Mouse (Mus musculus): ENCODE results near the gene Ifnab.

- TF ChIP-seq POLR2A (IDR thresholded peaks at IDR 0.05; ENCODE audit: borderline replicate concordance, low read depth, low read length) (no peak), CTCF (IDR thresholded peaks at IDR 0.05; ENCODE audit: low read depth, low read length) (no peak)
Measured at GRCm38 (mm10) chr4:88642526-88642925, 48.6 kb downstream of the Ifnab start.
